Mouse (Mus musculus): Measurements from ENCODE around the gene Cops7a.

Gene Cops7a

DNA sequence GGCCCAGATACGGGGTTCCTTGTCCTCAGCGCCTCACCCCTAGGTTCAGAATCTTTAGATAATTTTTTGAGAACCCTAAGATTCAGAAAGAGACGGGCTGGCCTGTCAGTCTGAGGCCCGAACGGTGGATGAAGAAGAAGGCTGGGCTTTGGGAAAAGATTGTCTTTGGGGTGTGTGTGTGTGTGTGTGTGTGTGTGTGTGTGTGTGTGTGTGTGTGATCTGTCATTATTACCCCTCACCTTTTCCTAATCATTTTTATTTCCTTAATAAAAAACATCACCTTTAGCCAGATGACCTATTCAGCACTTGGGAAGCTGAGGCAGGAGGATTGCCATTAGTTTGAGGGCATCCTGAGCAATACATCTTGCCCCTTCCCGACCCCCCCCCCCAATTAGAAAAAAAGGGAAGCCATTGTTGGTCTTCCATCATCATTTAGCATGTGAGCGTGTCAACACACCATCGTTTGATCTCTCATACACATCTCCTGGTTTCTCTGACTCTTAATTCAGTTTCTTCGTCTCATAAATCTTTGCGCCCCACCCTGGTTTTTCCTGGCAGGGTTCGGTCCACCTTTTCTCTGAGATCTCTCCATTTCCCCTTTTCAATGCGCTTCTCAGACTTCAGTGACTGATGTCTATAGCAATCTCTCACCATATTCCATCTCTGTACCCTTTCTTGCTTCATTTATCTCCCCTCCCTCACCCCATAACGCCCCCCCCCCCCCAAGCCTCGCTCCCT is 46.3 kb downstream of the Cops7a start:
- DNase-seq (ENCODE audit: low spot score in 2 of 2), result no peak

DNA sequence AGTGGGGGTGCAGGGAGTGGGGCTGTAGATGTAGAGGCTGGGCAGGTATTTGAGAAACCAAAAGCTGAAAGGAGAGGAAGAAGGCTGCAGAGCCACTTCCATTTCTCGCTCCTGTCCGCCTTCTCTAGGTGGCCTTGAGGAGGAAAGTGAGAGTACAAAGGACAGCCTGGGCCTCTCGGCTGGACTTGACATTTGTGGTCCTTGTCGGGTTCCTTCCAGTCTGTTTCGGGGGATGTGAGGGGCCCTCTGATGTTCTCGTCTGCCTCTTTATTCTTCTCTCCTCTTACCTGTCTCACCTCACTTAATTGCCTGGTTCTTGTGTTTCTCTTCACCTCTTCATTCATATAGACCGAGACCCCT is 47.0 kb downstream of the Cops7a start:
- DNase-seq (ENCODE audit: low spot score in 2 of 2), result no peak

DNA sequence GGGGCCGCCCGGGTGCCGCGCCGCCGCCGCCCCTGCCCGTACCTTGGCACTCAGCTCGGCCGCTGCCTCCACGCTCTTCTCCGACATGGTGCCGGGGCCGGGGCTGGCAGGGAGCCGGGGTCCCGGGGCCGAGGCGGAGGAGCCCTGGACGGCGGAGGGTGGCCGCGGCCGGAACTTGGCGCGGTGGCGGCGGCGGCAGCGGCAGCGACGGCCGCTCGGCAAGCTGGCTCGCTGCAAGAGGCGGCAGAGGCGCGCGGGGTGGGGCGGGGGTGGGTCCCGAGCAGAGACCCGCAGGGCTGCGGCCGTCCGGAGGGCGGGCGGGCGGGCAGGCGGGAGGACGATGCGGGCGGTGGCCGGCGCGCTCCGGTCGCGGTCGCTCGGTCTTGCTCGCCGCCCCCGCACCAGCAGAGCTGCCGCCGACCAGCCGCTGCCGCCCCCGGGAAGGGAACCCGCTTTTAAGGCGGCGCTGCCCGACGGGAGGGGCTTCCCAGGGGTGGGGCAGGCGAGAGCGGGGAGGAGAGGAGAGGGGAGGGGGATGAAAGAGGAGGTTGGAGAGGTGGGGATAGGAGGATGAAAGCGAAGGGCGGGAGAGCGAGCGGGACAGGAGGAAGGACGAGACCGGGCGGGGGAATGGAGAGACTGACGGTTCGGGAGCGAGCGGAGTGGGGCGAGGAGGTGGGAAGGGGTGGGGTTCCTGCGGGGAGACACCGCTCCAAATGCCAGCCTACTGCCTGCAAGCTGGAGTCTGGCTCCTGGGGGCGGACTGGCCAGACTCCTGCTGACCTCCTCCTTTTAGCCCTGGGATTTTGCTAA is 47.6 kb downstream of the Cops7a start:
- peak; percentile 92 for DNase-seq (ENCODE audit: low spot score in 2 of 2)

DNA sequence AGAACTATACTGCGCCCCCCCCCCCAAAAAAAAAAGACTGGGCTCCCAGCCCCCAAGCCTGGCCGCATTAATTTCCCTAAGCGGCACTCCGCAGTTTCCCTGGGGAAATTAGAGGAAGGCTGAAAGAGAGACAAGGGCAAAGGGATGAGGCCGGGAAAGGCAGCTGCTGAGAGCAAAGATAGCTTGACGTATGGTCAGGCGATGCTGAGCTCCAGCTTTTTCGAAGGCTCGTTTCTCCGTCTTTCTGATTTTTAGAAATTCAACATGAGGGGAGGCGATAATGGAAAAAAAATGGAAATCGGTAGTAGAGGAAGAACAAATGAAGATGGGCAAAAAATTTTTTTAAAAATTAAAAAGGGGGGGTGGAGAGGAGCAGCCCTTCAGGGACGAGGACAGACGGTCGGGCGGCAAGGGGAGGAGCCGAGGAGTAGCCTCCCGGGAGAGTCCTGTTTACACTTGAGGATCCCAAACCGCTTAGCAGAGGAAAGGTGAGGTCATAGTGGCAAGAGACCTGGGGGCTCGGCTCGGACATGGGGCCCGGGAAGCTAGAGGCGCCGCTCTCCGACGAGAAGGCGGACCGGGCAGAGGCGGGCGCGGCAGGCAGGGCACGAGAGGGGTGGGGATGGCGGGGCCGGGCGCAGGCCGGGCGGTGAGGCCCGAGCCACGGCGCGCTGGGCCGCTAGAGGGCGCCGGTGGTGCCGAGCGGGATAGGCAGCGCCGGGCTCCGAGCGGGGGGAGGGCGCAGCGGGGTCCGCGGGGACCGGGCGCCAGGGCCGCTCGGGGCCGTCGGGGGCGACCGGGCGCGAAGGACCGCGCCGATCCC is 48.4 kb downstream of the Cops7a start:
- peak; percentile 87 to 91 for DNase-seq (ENCODE audit: low spot score in 2 of 2)

DNA sequence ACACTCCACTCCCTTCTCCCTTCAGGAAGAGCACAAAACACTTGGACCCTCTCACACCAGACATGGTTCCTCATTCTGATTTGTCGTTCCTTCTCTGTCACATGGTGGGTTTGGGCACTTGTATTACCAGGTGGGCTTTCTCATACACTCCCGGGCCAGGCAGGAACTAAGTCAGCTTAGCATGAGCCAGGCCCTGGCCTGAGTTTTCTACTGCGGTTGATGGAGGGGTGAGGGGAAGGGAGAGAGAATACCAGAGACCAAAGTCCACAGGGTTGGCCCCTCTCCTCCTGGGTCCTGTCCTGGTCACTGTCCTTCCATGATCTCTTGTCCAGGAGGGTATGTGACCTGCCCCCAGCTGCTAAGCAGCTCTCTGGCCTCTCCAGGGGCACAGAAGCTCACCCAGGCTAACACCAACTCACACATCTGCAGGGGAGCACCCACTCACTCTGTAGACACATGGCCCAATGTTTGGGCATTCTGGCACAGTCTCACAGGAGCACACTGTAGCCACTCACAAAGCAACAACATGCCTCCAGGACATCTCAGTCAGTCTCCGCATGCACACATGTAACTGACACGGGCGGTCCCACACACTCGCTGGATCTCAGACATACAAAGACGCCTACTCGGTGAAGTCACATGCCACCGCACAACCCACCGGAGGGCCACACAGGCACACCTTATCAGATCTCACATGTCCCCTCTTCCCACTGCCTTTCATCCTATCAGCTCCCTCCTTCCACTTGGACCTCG is 49.2 kb downstream of the Cops7a start:
- no peak for DNase-seq (ENCODE audit: low spot score in 2 of 2)

DNA sequence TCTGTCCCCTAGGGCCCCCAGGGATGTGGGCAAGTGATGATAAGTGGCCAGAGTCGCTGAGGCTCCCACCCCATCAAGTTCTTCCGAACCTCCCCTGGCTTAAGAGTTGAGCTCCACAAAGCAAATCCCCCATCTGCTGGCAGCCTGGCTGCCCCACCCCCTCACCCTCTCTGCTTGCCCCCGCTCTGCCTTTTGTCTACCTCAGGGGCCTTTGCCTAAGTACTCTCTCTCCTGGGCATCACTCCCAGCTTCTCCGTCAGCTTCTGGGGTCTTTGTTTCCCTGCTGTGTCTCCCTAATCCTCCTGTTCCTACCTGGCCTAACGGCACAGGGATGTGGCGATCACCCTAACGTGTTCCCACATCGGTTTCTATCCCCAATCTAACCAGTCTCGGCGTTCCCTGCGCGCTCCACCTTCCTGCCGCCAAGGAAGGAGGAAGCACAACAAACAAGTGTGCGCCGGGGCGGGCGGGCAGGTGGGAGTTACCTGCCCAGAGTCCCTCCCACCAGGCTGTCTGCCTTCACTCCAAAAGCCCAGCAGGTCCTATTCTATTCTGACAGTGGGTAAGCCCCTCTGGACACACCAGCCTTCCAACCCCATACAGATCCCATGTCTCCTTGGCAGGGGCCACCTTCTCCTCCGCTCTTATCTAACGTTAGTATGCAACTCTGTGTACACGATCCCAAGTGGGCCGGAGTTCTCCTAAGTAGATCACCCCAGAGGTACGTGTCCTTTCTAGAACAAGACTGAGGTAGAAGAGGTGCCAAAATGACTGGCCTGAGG is 50.0 kb downstream of the Cops7a start:
- no peak for DNase-seq (ENCODE audit: low spot score in 2 of 2)

DNA sequence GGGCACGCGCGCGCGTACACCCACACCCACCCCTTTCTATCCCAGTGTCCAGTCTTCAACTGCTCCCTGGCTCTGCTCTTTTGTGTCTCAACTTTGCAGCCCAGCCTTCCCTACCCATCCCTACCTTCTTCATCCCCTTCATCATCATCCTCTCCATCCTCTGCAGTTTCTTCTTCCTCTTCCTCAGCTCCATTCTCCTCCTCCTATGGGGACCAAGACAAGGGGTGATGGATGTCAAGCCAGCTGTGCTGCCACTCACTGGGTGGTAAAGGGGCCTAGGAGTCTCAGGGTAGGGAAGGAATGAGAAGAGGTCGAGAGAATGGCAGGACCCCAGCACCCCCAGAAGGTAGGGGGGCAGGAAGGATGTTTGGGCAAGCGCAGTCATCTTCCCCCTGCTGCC is 50.8 kb downstream of the Cops7a start:
- no peak for DNase-seq (ENCODE audit: low spot score in 2 of 2)

DNA sequence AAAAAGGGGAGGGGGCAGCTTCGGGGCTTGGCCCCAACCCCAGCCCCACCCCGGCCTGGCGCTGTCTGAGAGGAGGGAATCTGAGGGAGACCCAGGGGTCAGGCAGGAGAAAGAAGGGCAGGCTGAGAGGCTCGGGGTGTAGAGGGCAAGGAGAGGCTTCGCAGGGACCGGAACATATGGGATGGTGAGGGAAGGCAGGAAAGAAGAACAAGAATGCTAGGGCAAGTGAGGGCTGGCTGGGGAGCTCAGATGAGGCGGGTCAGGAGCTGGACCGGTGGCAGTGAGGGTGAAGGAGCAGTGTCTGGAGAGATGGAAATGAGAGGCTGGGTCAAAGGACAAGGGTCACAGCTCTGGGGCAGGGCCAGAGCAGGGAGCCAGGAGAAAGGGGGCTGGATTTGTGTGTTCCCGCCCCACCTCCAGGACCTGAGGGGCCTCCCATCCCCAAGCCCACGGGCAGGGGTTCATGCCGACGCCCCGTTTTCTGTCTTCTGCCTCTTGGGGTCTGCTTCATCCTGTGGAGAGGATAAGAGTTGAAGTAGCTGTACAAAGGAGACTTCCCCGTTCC is 51.5 kb downstream of the Cops7a start:
- no peak for DNase-seq (ENCODE audit: low spot score in 2 of 2)

DNA sequence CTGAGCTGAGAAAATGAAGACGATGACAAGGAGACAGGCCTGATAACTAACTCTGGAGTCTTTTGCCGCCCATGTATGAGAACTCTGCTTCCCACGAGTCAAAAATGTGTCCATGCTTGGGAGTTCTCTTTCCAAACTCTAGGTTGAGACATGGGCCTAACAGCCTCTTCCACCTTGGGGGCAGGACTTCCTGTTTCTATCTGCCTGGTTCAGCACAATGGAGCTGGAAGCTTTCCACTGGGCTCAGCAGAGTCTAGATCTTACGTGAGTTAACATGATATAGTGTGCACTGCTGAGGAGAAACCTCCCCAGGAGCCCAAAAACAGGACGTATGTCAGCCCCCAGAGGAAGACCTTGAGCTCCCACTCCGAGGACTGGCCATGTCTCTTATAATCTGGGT is 52.1 kb downstream of the Cops7a start:
- no peak for DNase-seq (ENCODE audit: low spot score in 2 of 2)

DNA sequence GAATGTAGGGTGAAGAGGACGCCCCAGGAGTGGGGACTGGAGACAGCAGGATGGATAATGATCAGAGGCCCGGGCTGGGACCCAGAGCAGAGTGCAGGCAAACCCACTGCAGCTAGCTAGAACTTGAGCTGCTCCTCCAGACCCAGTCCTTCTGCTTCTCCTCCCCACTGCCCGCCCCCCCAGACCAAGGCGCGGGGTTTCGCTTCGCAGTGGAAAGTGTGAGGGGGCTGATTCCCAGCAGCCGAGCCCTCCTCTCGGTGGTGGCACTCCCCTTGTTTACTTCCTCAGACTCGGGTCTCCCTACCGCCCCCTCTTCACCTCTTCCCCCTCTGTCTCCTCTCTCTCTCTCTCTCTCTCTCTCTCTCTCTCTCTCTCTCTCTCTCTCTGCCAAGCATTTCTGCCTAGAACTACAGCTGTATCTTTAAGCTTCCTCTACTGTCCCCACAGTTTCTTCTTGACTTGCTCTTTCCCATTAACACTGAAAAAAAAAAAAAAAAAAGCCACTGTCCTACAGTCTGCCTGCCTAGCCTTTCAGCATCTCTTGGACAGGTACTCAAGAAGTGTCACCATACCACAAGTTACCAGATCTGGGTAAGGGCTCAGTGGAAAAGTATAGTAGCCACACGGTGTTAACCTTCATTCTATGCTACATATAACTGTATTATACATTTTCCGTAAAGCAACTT is 53.7 kb downstream of the Cops7a start, which contains the start of gene Lag3:
Gene Lag3 (minus strand): TSS at position 173 of the 686 bp plus-strand sequence.
- DNase-seq (ENCODE audit: low spot score in 2 of 2), result no peak

DNA sequence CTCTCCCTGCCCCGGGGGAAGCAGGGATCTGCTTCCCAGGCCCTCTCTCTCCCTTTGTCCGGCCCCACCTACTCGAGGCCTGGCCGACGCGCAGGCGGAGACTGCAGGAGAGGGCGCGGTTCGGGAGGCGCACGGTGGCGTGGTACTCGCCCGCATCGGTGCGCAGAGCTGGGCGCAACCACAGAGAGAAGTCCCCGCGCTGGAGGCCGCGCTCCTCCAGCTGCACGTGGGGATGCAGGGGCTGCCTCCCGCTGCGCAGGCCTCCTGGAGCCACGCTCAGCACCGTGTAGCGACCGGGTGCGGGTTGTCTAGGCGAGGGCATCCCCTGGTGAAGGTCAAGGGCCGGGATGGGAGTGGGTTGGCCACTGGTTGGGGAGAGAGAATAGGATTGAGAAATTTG is 55.3 kb downstream of the Cops7a start:
- no peak for DNase-seq (ENCODE audit: low spot score in 2 of 2)
